Mouse (Mus musculus): ENCODE results near the gene Gmeb2.

DNA sequence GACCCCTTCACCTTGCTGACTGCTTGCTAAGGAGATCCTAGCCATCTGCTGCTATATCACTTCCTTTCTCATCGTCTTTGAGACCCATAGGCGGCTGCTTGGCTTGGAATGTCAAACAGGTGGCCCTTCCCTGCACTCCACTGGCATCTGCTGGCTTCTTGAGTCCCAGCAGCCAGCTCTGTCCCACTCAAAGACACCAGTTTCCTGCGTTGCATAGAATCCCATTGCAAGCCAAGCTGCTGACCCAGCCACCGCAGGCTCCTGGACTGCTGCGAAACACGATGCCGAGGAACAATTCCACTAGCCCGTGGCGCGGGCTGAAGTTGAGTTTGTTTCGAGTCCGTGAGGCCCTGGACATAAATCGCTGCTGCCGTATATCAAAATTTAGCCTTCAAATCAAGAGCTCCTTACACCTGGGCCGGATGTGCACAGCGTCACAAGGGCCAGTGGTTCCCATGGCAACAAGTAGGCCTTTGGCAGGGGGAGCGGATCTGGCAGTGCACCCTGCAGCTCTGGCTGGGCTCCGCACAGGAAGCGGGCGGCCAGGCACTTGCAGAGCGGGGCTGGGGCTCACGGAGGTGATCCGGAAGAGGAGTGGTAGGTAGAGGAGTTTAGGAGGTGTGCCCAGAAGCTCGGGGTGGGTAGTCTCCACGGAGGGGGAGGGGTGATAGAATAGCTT, 68.2 kb downstream of the Gmeb2 start, which contains the start of gene Fndc11:
- TF ChIP-seq POLR2A (IDR thresholded peaks at IDR 0.05; ENCODE audit: low read depth, low read length) = no peak
- TF ChIP-seq CTCF (conservative IDR thresholded peaks at IDR 0.05; ENCODE audit: insufficient read depth, insufficient read length, low read depth, low read length) = no peak; the same call in 1 of the 2 replicates

Measured in kidney, adult 2 months (tissue).